Mouse (Mus musculus) splenic B cell, adult 2 months (primary cell): ENCODE results near the gene Lmnb2.

Experiments used
- DNase-seq: peaks from one replicate; pipeline ENCODE4 v3.0.0-alpha.2; 2011; ENCODE audit warnings: low read depth, low spot score
- H3K27me3 ChIP-seq: 2 replicates; pipeline ENCODE4 v1.6.1; 2012; ENCODE audit warnings: mild to moderate bottlenecking, low read length, moderate library complexity, mixed read lengths; ENCODE audit not compliant: control insufficient read depth, poor library complexity, insufficient read depth, severe bottlenecking
- H3K36me3 ChIP-seq: 2 replicates; pipeline ENCODE4 v1.6.1; 2012; ENCODE audit warnings: mild to moderate bottlenecking, low read length, moderate library complexity, mixed read lengths; ENCODE audit not compliant: control insufficient read depth, poor library complexity, insufficient read depth, severe bottlenecking

Lmnb2 gene

DNA sequence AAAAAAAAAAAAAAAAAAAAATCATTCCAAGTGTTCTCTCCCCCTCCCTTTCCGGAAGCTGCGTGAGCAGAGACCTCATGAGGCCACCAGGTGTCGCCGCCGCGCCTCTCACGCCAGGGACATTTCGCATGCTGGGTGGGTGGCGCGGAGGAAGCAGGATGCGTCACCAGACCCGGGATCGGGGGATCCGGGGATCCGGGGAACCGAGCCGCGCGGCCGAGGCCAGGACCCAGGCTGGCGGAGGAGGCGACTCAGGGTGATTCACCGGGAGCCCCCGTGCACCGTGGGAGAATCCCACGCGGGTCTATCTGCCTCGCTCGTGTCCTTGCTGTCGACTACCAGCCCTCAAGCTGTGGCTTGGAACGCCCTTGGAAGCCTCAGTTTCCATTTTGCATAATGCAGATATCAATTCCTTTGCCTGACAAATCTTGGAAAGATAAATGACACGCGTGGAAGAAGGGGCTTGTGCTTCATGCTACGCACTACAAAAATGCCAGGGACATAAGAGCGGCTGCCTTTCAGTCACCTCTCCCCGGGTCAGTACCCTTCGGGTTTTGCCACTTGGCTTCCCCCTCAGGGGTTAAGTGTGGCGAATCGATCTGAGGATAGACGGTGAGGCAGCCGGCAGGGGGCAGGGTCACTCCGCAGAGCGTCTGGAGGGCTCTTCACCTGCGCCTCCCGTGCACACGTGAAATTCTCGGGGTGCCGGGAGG lies 10.7 kb upstream of the Lmnb2 start:
- no peaks in the 10 kb centered on the region for H3K27me3 ChIP-seq

DNA sequence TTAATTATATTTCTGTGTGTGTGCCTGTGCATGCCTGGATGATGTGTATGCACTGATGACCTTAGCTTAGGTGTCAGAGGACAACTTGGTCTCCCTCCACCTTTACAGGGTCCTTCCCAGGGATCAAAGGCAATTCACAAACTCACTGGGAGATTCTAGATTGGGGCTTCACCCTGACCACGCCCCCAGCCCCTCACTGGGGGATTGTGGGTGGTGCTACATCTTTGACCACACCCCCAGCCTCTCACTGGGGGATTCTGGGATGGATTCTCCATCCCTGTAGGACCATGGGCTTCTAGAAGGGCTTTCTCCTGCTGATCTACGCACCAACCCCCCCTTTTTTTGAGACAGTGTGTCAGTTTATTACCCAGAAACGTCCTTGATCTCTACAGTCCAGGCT lies 7.4 kb upstream of the Lmnb2 start:
- no peaks in the 10 kb centered on the region for H3K36me3 ChIP-seq
- DNase-seq = no peak
- H3K27me3 ChIP-seq = no peaks in the 10 kb centered on the region

More for the DNA sequence above, 10.7 kb upstream of the Lmnb2 start:
- peak; percentile 90 for DNase-seq
- H3K36me3 ChIP-seq = peaks cover 2% of the 10 kb centered on the region; the same call in 1 of the 2 replicates

DNA sequence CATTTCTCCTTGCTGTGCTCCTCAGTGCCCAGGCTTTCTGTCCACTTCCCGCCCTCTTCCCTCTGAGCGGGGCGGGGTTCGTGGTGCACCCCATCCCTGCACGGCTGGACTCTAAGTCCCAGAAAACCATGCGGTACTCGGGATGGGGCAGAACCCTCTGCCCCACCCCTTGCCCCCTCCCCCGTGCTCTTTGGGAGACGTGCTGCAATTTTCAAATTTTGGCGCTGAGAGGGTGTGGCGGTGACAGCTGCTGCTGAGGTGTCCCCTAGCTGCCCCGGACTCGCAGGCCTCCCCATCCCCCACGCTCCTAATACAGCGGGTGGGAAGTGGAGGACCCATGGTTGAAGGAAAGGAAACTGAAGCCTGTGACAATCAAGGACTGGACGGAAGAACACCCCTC lies 3.9 kb upstream of the Lmnb2 start:
- Histone ChIP-seq H3K36me3 (no peaks in the 10 kb centered on the region), H3K27me3 (no peaks in the 10 kb centered on the region)
- no peak for DNase-seq

DNA sequence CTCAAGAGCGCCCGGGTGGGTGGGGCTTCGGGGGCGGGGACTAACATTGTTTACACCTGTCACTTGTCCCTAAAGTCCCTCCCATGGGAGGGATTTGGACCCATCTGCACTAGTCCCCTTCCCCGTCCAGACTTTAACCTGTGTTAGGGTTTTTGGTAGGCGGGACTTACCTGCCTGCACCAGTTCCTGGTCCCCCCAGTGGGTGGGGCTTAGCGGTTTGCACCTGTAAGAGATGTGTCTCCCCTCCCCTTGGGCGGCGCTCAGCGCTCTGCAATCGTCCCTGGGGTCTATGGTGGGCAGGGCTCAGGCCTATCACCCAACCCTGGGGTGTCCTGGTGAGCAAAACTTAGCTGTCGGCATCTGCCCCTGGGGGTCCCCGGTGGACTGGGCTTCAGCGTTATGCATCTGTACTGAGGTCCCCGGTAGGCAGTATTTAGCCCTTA lies 688 bp downstream of the Lmnb2 start:
- Histone ChIP-seq H3K36me3 (no peaks in the 10 kb centered on the region), H3K27me3 (no peaks in the 10 kb centered on the region)
- peak; percentile 51 for DNase-seq

DNA sequence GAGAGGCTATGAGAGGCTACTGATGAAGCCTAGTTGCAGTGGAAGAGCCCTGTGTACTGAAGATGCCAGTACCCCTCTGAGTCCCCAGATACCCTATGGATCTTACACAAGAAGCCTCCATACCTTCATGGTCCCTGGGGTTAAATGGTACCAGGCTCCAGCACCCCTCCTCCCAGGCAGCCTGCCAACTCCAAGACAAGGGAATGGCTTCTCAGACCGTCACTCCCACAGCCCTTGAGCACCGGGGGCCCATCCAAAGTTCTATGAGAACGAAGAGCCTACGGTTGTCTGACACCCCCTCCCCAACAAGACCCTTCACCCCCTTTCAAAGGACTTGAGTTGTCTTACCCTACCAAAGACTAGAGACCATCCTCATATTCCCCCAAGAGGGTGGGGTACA lies 2.3 kb downstream of the Lmnb2 start:
- no peak for DNase-seq
- Histone ChIP-seq H3K27me3 (no peaks in the 10 kb centered on the region), H3K36me3 (no peaks in the 10 kb centered on the region)

DNA sequence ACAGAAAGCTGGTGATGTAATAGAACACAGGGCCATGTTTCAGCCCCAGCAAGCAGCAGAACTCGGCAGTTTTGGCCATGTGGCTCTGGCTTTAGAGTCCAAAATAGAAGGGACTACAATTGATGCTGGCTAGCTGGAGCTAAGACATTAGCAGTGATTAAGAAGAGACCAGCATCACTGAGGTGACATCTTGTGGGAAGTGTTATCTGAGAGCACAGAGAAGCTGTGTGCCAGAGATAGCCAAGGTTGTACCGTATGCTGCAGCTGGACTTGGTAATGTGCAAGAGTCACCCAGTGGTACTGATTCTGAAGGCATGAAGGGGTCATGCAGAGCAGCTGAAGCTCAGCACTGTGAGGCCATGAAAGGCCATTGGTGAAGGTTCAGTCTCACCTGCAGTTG lies 2.8 kb downstream of the Lmnb2 start:
- no peaks in the 10 kb centered on the region for H3K36me3 ChIP-seq
- H3K27me3 ChIP-seq = no peaks in the 10 kb centered on the region
- DNase-seq = no peak

DNA sequence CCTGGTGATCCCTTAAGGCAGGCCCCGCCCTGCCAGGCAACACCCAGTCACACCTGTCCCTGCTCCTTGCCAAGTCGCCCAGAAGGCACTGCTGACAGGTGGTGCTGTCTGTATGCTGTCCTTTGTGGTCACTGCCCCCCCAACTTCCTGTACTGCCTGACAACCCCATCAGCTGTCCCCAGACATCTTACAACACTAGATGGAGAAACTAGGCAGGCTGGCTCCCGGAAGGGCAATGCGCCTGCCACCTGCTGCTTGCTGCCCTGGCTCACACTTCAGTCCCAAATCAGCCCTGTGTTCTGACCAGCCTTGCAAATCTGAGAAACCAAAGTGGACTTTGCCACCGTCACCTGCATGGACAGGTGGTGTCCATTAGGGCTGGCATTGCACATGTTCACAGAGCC lies 3.8 kb downstream of the Lmnb2 start:
- no peaks in the 10 kb centered on the region; the same call in 1 of the 2 replicates for H3K36me3 ChIP-seq
- DNase-seq = no peak
- no peaks in the 10 kb centered on the region for H3K27me3 ChIP-seq

DNA sequence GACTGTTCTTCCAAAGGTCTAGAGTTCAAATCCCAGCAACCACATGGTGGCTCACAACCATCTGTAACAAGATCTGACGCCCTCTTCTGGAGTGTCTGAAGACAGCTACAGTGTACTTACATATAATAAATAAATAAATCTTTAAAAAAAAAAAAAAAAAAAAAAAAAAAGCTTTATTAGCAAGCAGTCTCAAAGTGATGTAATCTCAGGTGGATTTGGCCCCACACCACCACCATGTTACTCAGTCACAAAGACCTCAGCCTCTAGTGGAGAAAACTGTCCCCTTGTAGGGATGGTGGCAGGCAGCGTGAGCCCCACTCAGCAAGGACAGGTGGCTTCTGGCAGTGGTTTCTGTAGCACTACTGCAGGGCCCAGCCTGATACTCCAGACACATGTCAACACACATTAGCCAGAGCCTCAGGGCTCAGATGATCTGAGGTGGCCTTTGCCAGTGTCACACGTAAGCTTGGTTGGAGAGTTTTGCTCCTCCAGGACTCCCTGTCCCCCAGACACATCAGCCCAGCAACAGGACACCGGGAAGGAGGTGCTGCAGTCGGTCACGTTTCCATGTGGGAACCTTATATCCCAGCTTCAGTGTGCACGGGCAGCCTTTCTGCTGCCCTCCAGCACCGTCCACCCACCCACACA lies 4.6 kb downstream of the Lmnb2 start:
- H3K36me3 ChIP-seq = no peaks in the 10 kb centered on the region; the same call in 1 of the 2 replicates
- no peaks in the 10 kb centered on the region for H3K27me3 ChIP-seq
- DNase-seq = no peak

DNA sequence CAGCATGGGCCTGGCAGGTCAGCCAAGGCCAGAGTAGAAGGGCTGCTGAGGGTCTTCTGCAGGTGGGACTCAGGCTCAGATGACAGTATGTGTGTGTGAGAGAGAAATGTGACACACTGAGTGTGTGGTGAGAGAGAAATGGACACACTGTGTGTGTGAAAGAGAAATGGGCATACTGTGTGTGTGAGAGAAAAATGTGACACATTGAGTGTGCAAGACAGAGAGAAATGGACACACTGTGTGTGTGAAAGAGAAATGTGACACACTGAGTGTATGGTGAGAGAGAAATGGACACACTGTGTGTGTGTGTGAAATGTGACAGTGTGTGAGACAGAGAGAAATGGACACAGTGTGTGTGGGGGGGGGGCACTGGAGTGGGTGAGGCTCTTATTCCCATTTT lies 6.2 kb downstream of the Lmnb2 start:
- no peaks in the 10 kb centered on the region for H3K27me3 ChIP-seq
- no peaks in the 10 kb centered on the region; the same call in 1 of the 2 replicates for H3K36me3 ChIP-seq
- DNase-seq = no peak

DNA sequence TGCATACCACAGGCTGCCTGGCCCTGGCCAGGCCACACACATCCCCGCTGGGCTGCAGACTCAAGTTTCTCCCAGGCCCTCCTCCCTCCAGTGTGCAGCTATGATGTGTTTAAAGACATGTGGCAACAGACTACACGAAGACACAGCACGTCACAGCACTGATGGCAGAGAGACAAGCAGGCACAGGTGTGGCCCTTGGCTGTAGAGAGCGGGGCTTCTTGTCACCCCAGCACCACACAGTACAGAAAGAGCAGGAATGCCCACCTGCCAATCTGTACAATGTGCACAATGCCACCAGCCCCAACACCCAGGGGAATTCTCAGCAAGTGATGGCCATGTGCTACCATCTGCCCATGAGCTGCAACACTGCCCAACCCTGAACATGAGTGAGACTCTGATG lies 6.7 kb downstream of the Lmnb2 start:
- no peaks in the 10 kb centered on the region for H3K27me3 ChIP-seq
- no peak for DNase-seq
- no peaks in the 10 kb centered on the region; the same call in 1 of the 2 replicates for H3K36me3 ChIP-seq

DNA sequence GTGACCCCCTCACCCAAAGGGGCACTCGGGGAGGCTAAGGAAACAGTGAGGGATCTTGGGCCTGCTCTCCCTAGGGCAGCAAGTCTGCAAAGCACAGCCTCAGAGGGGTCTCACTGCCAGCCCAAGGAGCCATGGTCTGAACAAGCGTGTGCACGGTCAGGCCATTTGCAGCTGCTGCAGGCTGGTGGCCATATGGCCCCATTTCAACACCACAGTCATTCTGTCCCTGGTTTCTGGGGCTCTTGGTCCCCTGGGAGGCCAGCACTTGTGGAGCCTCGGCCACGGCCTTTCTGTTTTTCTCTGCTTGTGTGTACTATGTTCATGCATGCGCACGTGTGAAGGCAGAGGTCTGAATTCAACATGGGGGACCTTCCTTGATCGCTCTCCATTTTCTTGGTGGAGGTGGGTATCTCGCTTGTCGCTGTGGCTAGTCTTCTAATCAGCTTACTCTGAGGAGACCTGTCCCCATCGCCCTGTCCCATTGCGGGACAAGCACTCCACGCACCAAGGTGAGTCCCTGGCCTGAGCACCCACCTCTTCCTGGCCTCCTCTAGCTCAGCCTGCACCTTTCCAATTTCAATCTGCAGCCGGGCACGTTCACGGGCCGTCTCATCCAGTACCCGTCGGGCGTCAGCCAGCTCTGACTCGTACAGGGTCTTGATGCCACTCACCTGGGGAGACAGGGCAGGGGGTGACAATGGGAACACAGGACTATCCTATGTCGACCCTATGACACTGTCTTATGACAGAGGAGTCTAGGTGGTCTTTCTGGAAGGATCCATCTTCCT lies 8.5 kb downstream of the Lmnb2 start:
- no peak for DNase-seq
- no peaks in the 10 kb centered on the region; the same call in 1 of the 2 replicates for H3K36me3 ChIP-seq

DNA sequence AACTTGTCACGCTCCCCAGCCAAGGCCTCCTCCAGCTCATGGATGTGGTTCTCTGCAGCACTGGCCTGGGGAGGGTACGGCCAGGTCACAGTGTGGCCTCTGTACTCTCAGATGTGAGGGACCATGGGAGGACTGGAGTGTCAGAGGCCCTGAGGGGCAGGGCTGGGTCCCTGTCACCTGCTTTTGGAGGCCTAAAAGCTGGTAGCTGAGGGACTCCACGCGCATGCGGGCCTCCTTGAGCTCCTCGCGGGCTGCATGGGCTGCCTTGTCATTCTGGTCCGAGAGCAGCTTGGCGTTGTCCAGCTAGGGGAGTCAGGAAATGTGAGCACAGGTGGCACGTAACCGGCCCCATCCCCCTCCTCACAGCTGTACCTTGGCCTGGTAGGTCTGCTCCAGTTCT lies 13.3 kb downstream of the Lmnb2 start:
- DNase-seq = no peak
- no peaks in the 10 kb centered on the region; the same call in 1 of the 2 replicates for H3K36me3 ChIP-seq

More for the DNA sequence above, 8.5 kb downstream of the Lmnb2 start:
- H3K27me3 ChIP-seq = no peaks in the 10 kb centered on the region

DNA sequence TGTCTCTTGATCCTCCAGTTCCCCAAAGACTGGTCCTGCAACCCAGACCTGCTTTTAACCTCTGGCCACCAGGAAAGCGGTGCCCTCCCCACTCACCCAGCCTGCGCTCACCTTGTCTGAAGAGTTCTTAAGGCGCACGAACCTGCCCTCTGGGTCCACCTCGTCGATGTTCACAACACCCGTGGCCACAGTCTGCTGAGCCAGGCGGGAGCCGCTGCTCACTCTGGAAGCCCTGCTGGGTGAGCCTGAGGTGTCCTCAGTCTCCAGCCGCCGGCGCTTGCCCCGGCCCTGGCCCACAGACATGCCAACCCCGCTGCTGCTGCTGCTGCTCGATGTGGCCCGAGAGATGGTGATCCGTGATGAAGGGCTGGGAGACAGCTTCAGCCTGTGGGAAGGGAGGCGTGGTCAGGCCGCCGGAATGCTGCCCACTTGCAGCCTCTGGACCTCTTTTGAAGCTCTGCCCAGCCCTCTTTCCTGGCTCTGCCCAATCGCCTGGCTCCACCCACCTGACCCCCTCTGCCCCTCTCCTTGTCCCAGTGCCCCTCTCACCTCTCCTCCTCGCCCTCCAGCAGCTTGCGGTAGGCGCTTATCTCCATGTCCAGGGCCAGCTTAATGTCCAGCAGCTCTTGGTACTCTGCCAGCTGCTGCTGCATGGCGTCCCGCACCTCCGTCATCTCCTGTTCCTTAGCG lies 13.9 kb downstream of the Lmnb2 start:
- no peaks in the 10 kb centered on the region for H3K27me3 ChIP-seq
- no peaks in the 10 kb centered on the region for H3K36me3 ChIP-seq
- no peak for DNase-seq

More for the DNA sequence above, 13.3 kb downstream of the Lmnb2 start:
- no peaks in the 10 kb centered on the region for H3K27me3 ChIP-seq

DNA sequence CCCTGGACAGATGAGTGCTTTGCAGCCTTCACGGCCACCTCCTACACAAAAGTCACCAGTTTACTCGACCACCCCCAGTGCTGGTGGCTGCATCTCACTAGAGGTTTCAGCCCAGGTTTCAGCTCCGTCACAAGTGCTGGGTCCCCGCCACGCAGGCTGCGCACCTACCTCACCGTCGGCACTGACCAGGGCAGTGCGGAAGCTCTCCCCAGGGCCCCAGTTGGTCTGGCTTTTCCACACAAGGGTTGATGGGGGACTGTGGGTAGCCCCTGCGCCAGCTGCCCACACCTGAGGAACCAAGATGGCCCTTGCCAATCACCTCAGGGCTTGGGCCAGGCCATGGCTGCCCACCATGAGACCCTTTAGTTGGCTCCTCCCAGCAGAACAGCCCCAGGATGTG lies 14.8 kb downstream of the Lmnb2 start:
- Histone ChIP-seq H3K36me3 (peaks cover 3% of the 10 kb centered on the region; the same call in 1 of the 2 replicates), H3K27me3 (no peaks in the 10 kb centered on the region)
- DNase-seq = no peak
